Mouse (Mus musculus) liver, embryonic 14.5 days (tissue): ENCODE data around the gene Dclk3.

Experiments
- CTCF ChIP-seq: IDR thresholded peaks from 2 replicates; pipeline ENCODE4 v1.5.1; 2016; ENCODE audit warnings: antibody characterized with exemption, low read depth, control low read depth
- EP300 ChIP-seq: IDR thresholded peaks from 2 replicates; pipeline ENCODE4 v1.6.1; 2016; ENCODE audit warnings: antibody characterized with exemption, low read depth

DNA sequence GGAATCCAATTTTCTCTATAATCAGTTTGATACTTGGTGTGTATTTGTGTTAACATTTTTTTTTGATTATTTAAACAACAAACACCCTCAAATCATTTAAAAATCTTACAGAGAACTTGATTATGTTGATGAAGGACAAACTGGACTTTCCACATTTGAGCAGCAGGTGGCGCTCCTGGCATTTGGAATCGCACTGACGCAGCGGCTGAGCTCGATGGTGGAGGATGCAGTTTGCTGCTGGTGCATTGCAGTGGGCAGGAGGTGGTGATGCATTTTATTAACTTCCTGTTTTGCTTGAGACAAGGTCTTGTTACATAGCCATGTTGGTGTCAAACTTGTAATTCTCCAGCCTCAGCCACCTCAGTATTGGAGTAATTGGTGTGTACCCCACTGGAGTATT is 56.7 kb downstream of the Dclk3 start:
- TF ChIP-seq CTCF (peak; percentile 86), EP300 (no peak)
